Mouse (Mus musculus) heart, adult 9 months (tissue): ENCODE measurements around the gene Csrnp2.

Experiments
- DNase-seq, 2 experiments: peaks; one replicate each; pipeline ENCODE4 v3.0.0; 2022; ENCODE audit warnings: low spot score in 2 of 2

Gene Csrnp2

DNA sequence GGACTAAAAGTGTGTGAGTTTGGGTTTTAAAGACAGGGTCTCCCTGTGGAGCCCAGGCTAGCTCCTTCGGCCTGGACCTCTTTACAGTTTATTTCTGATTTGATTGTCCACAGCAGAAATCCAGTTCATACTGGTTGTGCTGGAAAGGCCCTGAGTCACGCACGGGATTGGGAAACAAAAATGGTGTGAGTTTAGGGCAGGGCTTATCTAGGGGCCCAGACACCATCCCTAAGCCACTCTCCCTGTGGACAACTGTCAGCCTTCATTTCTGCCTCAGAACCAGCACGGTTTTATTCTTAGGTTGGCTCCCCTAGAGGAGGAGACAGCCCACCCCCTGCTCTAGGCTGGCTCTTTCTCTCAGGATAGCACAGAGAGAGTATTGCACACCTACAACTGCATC, 62.1 kb downstream of the Csrnp2 start:
- no peak for DNase-seq

GRCm38 (mm10) chr15:100429959-100430565, 65.2 kb downstream of the Csrnp2 start:
- DNase-seq: no peak
